Mouse (Mus musculus): ENCODE results near the gene Zbtb20. TPM values are rescaled to one million over a fixed set of nuclear protein-coding genes. Genes with fewer than 3 reads are reported as not detected.

Gene Zbtb20
- total RNA-seq, 2 experiments from 2014 or later: 102 to 105 TPM

DNA sequence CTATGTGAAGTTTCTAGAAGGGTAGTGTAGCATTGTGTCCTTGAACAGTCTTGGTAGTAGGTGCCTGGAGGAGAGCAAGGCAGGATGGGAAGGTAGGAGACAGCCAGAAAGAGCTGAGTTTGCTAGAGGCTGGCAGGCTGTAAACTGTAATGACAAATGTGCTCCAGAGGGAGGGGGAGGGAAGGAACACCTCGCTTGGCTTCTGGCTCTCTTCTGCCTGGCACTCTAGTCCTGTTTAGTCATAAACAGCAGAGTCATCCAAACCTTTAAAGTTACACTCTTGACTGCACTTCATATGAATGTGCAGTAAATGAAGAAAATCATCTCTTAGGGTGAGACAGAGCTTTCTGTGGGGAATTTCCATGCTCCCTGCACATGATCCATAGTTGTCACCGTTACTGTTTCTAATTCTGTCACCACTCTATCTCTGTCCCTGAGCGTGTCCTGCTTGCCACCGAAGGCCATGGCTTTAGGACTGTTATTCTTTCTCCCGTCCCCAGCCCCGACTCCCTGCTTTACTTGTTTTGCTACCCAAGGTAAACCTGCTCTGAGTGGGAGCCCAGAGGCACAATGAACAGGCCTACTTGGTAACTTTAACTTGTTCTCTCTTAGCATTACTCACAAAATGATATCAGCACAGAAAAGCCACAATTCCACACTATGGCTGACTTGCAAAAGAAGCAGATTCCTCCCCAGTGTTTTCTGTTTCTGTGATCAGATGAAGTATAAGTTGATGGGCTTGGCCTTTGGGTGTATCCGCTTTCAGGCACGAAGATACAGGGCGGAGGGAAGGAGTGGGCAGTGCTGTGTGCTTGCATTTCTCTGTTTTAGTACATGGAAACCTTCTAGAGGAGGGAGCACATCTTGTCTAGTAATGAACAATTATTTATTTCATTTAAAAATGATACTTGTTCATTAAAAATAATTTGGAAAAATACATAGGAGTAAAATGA lies 427.8 kb downstream of the Zbtb20 start:
- peak; percentile 54 for DNase-seq

GRCm38 (mm10) chr16:43309968-43310431 lies 434.3 kb downstream of the Zbtb20 start:
- DNase-seq: no peak

GRCm38 (mm10) chr16:43324009-43324408 lies 448.3 kb downstream of the Zbtb20 start:
- no peak for DNase-seq

DNA sequence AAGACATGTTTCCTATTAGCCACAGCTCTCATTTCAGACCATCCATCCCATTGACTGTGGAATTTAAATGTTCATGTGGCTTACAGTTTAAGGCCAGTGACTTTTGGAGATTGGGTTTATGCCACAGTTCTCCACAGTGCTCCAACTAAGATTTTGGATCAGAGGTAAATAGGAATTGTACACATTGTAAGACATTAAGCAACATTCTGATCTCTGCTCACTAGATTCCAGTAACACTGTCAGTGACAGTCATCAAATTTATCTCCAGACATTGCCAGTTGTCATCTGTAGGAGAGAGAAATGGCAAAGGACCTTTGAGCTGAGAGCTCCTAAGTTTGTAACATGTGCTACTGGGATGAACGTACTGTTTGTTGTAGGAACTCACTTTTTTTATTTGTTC lies 452.5 kb downstream of the Zbtb20 start:
- no peak for DNase-seq

GRCm38 (mm10) chr16:43330206-43330605 lies 454.5 kb downstream of the Zbtb20 start:
- DNase-seq: no peak

DNA sequence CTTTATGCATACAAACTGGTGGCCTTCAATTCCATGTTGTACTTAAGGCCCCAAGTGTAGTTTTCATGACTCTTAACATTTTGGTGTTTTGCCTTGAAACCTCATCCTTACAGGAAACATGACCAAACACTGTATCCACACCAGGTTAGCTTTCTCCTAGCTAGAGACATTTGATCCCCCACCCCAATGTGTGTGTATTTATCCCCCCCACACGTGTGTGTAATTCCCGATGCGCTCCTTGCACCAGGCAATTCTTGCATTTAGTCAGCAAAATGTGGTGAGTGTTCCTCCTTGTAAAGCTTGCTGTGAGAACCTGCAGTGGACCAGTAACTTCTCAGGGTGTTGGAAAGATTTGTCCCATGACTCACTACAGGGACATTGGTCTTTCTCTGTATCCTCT lies 455.8 kb downstream of the Zbtb20 start:
- DNase-seq: no peak

- no peak for DNase-seq
Measured at GRCm38 (mm10) chr16:43332734-43333133, 457.1 kb downstream of the Zbtb20 start.

DNA sequence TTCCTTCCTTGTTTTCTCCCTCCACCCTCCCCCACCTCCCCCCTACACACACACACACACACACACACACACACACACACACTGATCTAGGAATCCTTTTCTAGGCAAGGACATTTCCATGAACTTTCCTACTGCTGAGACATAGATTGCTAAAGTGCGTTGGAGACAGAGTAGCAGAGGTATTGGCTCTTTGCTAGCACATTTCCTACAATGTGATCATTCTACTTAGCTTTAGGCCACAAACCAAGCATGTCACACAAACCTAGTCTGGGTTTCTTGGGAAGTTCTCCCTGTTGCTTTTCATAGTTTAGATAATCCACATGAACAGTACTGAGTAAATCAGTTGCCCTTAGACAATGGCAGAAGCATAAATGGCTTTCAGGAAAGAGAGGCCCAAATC lies 457.6 kb downstream of the Zbtb20 start:
- DNase-seq: no peak

DNA sequence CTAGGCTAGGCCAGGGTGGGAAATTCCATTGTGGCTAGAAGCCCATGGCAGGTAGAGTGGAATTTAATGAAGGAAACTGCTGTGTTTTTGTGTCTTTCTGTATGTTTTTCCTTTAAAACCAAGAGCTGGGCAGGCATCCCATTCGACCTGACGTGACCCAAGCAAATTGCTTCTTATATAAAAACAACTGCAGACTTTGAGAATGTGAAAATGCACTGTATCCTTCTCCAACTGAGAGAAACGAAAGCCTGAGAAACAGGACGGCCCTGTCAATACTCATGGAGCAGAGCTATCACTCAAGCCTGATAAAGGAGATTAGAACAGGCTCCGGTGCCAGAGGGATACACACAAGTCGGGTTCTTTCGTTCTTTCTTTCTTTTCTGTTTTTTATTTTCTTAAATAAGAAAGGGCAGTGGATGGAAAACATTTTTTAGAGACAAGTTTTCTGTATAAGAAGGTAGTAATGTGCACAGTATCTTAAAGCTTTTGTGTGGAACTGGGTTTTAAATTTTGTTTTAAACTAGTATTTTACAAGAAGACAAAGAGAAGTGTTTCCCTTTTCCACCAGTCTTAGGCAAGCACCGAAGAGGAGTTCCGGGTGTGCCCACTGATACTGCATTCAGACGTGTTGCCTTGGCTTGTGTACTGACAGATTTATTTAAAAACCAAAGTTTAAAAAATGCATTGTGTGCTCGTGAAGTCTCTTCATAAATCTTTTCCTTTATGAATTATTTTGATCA lies 458.9 kb downstream of the Zbtb20 start:
- peak; percentile 56 for DNase-seq

DNA sequence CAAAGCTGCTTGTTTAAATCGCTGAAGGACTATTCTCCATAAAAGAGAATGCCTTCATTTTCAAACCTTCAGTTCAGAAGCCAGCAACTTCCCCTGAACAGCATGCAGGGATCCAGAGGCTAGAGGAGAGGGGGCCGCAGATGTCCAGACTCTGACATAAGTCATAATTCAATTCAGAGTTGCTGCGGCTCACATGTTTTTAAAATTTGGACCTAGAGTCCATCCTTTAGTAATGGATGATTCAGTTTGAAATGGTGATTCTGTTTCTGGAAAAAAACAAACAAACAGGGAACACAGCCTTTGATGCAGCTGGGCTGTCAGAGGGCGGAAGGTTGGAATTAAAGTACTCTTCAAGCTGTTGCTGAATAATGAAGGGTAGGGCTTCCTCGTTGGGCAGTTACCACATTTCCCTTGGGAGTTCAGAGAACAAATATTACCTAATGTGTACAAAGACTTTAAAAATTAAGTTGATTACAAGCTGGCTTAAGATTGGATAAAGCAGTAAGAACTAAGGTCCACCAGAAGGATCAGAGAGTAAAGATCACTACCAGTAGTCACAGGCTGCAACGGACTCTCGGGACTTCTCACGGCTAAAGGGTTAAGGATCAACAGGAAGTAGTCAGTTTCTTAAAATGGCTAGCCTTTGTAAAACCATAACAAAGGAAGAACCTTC lies 459.6 kb downstream of the Zbtb20 start:
- peak; percentile 24 for DNase-seq

GRCm38 (mm10) chr16:43335824-43336215 lies 460.1 kb downstream of the Zbtb20 start:
- no peak for DNase-seq

- DNase-seq: no peak
Measured at GRCm38 (mm10) chr16:43340712-43341111, 465.0 kb downstream of the Zbtb20 start.

- DNase-seq: no peak
Measured at GRCm38 (mm10) chr16:43341916-43342455, 466.3 kb downstream of the Zbtb20 start.

DNA sequence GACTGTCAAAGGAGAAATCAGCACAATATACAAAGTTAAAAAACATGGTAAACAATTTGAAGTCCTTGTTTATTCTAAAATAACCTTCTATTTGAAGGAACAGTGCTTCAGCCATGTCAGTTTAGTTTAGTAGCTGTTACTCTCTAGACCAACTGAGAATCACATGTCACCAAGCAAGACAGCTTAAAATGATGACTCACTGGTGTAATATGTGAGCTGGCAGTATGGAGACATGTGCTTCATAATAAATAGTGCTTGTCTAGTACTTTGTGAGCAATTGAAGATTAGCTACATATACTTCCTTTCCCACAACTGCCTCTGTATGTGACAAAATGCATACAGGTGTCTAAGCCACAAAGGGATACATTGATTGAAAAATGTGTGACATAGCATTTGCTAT lies 470.4 kb downstream of the Zbtb20 start:
- no peak for DNase-seq

DNA sequence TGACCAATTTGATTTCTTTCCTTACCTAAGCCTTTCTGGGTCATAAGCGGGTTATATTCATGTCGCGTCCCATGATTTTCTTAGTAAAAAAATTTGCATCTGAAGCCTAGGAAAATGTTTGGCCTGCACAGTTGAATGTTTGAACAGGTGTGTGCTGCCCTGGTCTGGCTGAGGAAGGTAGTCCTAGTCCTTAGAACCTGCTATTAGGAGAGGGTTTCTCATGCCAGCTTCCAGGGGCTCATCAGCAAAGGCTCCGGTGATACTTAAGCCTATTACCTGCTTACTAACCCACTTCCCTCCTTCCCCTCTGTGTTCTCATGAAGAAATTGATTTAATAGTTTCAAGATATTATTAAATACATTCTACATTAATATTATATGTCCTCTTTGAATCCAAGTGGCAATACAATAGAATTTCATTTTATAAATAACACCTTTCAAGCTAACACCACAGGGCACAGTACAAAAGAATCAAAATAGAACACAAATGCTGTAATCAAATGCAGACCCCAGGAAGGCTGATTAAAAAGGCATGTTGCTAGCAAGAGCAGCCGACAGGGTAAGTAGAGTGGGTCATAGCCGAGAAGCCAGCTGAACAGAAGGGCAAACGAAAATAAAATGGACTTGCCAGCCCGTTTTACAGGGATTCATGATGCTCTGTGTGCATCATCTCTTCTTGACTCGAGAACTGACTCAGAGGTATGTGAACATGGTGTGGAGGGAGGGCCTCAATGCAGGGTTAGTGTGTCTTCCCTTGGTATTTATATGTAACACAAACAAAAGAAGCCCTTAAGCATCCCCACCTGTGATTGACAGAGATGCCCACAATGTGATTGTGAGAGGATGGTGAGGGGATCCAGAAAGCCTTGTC lies 480.3 kb downstream of the Zbtb20 start:
- DNase-seq: no peak

- no peak for DNase-seq
Measured at GRCm38 (mm10) chr16:43359546-43359945, 483.9 kb downstream of the Zbtb20 start.

GRCm38 (mm10) chr16:43360112-43360511 lies 484.4 kb downstream of the Zbtb20 start:
- DNase-seq: no peak

GRCm38 (mm10) chr16:43360838-43361480 lies 485.3 kb downstream of the Zbtb20 start:
- no peak for DNase-seq

- peak; percentile 88 for DNase-seq
Measured at GRCm38 (mm10) chr16:43362651-43363300, 487.1 kb downstream of the Zbtb20 start.

GRCm38 (mm10) chr16:43363316-43363715 lies 487.6 kb downstream of the Zbtb20 start:
- no peak for DNase-seq

Data from heart, postnatal 4 days (tissue).